ENCODE assay signal across 14 mouse cellular contexts in genomic region chr5:14994124-14994523, GRCm38 (mm10). TPM values are rescaled to one million over a fixed set of nuclear protein-coding genes. Genes with fewer than 3 reads are reported as not detected.
DNase-seq lines count a peak whose midpoint lies in the region; ATAC-seq and TF ChIP-seq lines count a peak whose summit lies in the region.
"Not testable (repeated sequence)": the region's sequence is repeated elsewhere in the genome, so short reads cannot be mapped to it uniquely, and the experiment has no call there.
"Had no signal": no experiment of that assay in that cellular context is flagged by ENCODE, and none has a peak within 500 bp of the region (broad histone marks: within the 10 kb centered on the region; RNA-seq: fewer than 3 reads in every experiment).

No protein-coding gene starts in this region.

- not testable (repeated sequence) for H3K9ac ChIP-seq in embryonic facial prominence, embryonic 13.5 days; heart, embryonic 11.5 days (ENCODE audit: low read depth, low read length); hindbrain, embryonic 12.5 days; intestine, postnatal 0 days (ENCODE audit: low read depth, low read length); limb, embryonic 13.5 days; midbrain, embryonic 11.5 days (ENCODE audit: low read length); neural tube, embryonic 14.5 days (replicated peaks; ENCODE audit: low read depth, low read length)

- TF ChIP-seq CTCF in intestine, postnatal 0 days (IDR thresholded peaks at IDR 0.05; ENCODE audit: low read depth): not testable (repeated sequence)

- peaks cover 23% of the 10 kb centered on the region for H3K9me3 ChIP-seq in embryonic facial prominence, embryonic 13.5 days
- H3K9me3 ChIP-seq in heart, embryonic 11.5 days (replicated peaks; ENCODE audit: control insufficient read depth, low read length); intestine, postnatal 0 days (ENCODE audit: control insufficient read depth); neural tube, embryonic 14.5 days (ENCODE audit: control insufficient read depth, low read length): not testable (repeated sequence)
- H3K9me3 ChIP-seq in hindbrain, embryonic 12.5 days (replicated peaks): peaks cover 34% of the 10 kb centered on the region
- peaks cover 23% of the 10 kb centered on the region for H3K9me3 ChIP-seq in limb, embryonic 13.5 days
- peaks cover 11% of the 10 kb centered on the region for H3K9me3 ChIP-seq in midbrain, embryonic 11.5 days (ENCODE audit: control insufficient read depth, low read length)

- not testable (repeated sequence) for H3K4me1 ChIP-seq in embryonic facial prominence, embryonic 13.5 days; heart, embryonic 11.5 days (ENCODE audit: control insufficient read depth, insufficient read depth, low read length); hindbrain, embryonic 12.5 days; intestine, postnatal 0 days (replicated peaks; ENCODE audit: control insufficient read depth, insufficient read depth, low read length); limb, embryonic 13.5 days; midbrain, embryonic 11.5 days (ENCODE audit: control insufficient read depth, insufficient read depth, low read length); neural tube, embryonic 14.5 days (ENCODE audit: control insufficient read depth, insufficient read depth, low read length)

- not testable (repeated sequence) for H3K4me3 ChIP-seq in embryonic facial prominence, embryonic 13.5 days; heart, embryonic 11.5 days (ENCODE audit: low read depth, low read length); hindbrain, embryonic 12.5 days; intestine, postnatal 0 days (ENCODE audit: low read depth, low read length); limb, embryonic 13.5 days; midbrain, embryonic 11.5 days (ENCODE audit: low read depth, low read length); neural tube, embryonic 14.5 days (ENCODE audit: low read depth, low read length)

- H3K4me2 ChIP-seq in embryonic facial prominence, embryonic 13.5 days; heart, embryonic 11.5 days; hindbrain, embryonic 12.5 days (replicated peaks); intestine, postnatal 0 days (replicated peaks; ENCODE audit: low read depth); limb, embryonic 13.5 days (replicated peaks); midbrain, embryonic 11.5 days; neural tube, embryonic 14.5 days (ENCODE audit: low read depth, low read length): not testable (repeated sequence)

- ATAC-seq in embryonic facial prominence, embryonic 13.5 days (ENCODE audit: insufficient number of reproducible peaks, insufficient read depth, low FRiP score, low TSS enrichment, low read depth): peak; percentile 91
- peak; percentile 75; the same call in 1 of the 2 replicates for ATAC-seq in heart, embryonic 11.5 days (replicated peaks; ENCODE audit: insufficient number of reproducible peaks, low FRiP score, low TSS enrichment)
- ATAC-seq in hindbrain, embryonic 12.5 days (ENCODE audit: low FRiP score): peak; percentile 80
- ATAC-seq in intestine, postnatal 0 days: peak; percentile 69
- ATAC-seq in limb, embryonic 13.5 days (ENCODE audit: low FRiP score, low read depth): peak; percentile 81; the same call in 1 of the 2 replicates
- peak; percentile 74 for ATAC-seq in midbrain, embryonic 11.5 days (ENCODE audit: low FRiP score)
- 0 out of 2 replicates have a peak, but pooled peaks have one; percentile 58 for ATAC-seq in neural tube, embryonic 14.5 days (ENCODE audit: low read depth)

- H3K36me3 ChIP-seq in embryonic facial prominence, embryonic 13.5 days; heart, embryonic 11.5 days (ENCODE audit: control insufficient read depth, insufficient read depth, low read length); hindbrain, embryonic 12.5 days; intestine, postnatal 0 days (ENCODE audit: control insufficient read depth, insufficient read depth); limb, embryonic 13.5 days; midbrain, embryonic 11.5 days (ENCODE audit: control insufficient read depth, insufficient read depth, low read length); neural tube, embryonic 14.5 days (ENCODE audit: control insufficient read depth, insufficient read depth, low read length): not testable (repeated sequence)

- DNase-seq in midbrain, embryonic 11.5 days (ENCODE audit: low spot score, missing footprints): not testable (repeated sequence)

- WGBS in embryonic facial prominence, embryonic 13.5 days: 87% methylated on average over 6 of the region's 6 CpGs
- 76% methylated on average over 6 of the region's 6 CpGs for WGBS in heart, embryonic 11.5 days (ENCODE audit: insufficient replicate concordance)
- WGBS in hindbrain, embryonic 12.5 days: 85% methylated on average over 6 of the region's 6 CpGs
- WGBS in intestine, postnatal 0 days: 90% methylated on average over 6 of the region's 6 CpGs
- 85% methylated on average over 6 of the region's 6 CpGs for WGBS in limb, embryonic 13.5 days
- WGBS in midbrain, embryonic 11.5 days: 89% methylated on average over 6 of the region's 6 CpGs
- 91% methylated on average over 6 of the region's 6 CpGs for WGBS in neural tube, embryonic 14.5 days

- not testable (repeated sequence) for H3K27me3 ChIP-seq in embryonic facial prominence, embryonic 13.5 days; heart, embryonic 11.5 days (ENCODE audit: control insufficient read depth, insufficient read depth, low read length); hindbrain, embryonic 12.5 days; intestine, postnatal 0 days (replicated peaks; ENCODE audit: control insufficient read depth, insufficient read depth, low read length); limb, embryonic 13.5 days; midbrain, embryonic 11.5 days (ENCODE audit: control insufficient read depth, insufficient read depth, low read length); neural tube, embryonic 14.5 days (ENCODE audit: control insufficient read depth, insufficient read depth, low read length)

- not testable (repeated sequence) for H3K27ac ChIP-seq in embryonic facial prominence, embryonic 13.5 days; heart, embryonic 11.5 days (ENCODE audit: low read depth, low read length); hindbrain, embryonic 12.5 days; intestine, postnatal 0 days (ENCODE audit: low read depth, low read length); limb, embryonic 13.5 days; midbrain, embryonic 11.5 days (ENCODE audit: low read depth, low read length); neural tube, embryonic 14.5 days (ENCODE audit: low read depth, low read length)

RNA-seq across cellular contexts. Expression of gene Gm10354, which starts 15.4 kb away (rescaled TPM):
- not detected in 2 replicates for polyA plus RNA-seq in embryonic facial prominence, embryonic 13.5 days (2015; fragmentation: Nextera tagmentation; extraction: Ambion mirVana)
- polyA plus RNA-seq in heart, embryonic 11.5 days (2014; fragmentation: Nextera tagmentation; extraction: Ambion mirVana): not detected in 2 replicates
- polyA plus RNA-seq in hindbrain, embryonic 12.5 days (2016; fragmentation: Nextera tagmentation; extraction: Ambion mirVana): not detected in 2 replicates
- not detected in 2 replicates for polyA plus RNA-seq in intestine, postnatal 0 days (2015; fragmentation: Nextera tagmentation; extraction: Ambion mirVana)
- polyA plus RNA-seq in limb, embryonic 13.5 days (2015; fragmentation: Nextera tagmentation; extraction: Ambion mirVana): not detected in 2 replicates
- polyA plus RNA-seq in midbrain, embryonic 11.5 days (2014; fragmentation: Nextera tagmentation; extraction: Ambion mirVana): not detected in 2 replicates
- polyA plus RNA-seq in neural tube, embryonic 14.5 days (2014; fragmentation: Nextera tagmentation; extraction: Ambion mirVana): not detected in 2 replicates
- polyA plus RNA-seq: brain, embryonic 14.5 days; forebrain, embryonic 13.5 days; large intestine, adult 2 months; limb, embryonic 10.5 days; liver, embryonic 16.5 days; neural tube, embryonic 13.5 days; thymus, adult 2 months had no signal

RNA-seq across cellular contexts. Expression of gene Gm17019, which starts 38.7 kb away (rescaled TPM):
- polyA plus RNA-seq in embryonic facial prominence, embryonic 13.5 days (2015; fragmentation: Nextera tagmentation; extraction: Ambion mirVana): not detected in 2 replicates
- polyA plus RNA-seq in heart, embryonic 11.5 days (2014; fragmentation: Nextera tagmentation; extraction: Ambion mirVana): not detected in 2 replicates
- polyA plus RNA-seq in hindbrain, embryonic 12.5 days (2016; fragmentation: Nextera tagmentation; extraction: Ambion mirVana): not detected in 2 replicates
- not detected in 2 replicates for polyA plus RNA-seq in intestine, postnatal 0 days (2015; fragmentation: Nextera tagmentation; extraction: Ambion mirVana)
- polyA plus RNA-seq in limb, embryonic 13.5 days (2015; fragmentation: Nextera tagmentation; extraction: Ambion mirVana): not detected in 2 replicates
- polyA plus RNA-seq in midbrain, embryonic 11.5 days (2014; fragmentation: Nextera tagmentation; extraction: Ambion mirVana): not detected in 2 replicates
- not detected in 2 replicates for polyA plus RNA-seq in neural tube, embryonic 14.5 days (2014; fragmentation: Nextera tagmentation; extraction: Ambion mirVana)
- polyA plus RNA-seq: brain, embryonic 14.5 days; forebrain, embryonic 13.5 days; large intestine, adult 2 months; limb, embryonic 10.5 days; liver, embryonic 16.5 days; neural tube, embryonic 13.5 days; thymus, adult 2 months had no signal

RNA-seq across cellular contexts. Expression of gene Speer4e, which starts 55.9 kb away (rescaled TPM):
- polyA plus RNA-seq in embryonic facial prominence, embryonic 13.5 days (2015; fragmentation: Nextera tagmentation; extraction: Ambion mirVana): not detected in 2 replicates
- polyA plus RNA-seq in heart, embryonic 11.5 days (2014; fragmentation: Nextera tagmentation; extraction: Ambion mirVana): not detected in 2 replicates
- not detected in 2 replicates for polyA plus RNA-seq in hindbrain, embryonic 12.5 days (2016; fragmentation: Nextera tagmentation; extraction: Ambion mirVana)
- polyA plus RNA-seq in intestine, postnatal 0 days (2015; fragmentation: Nextera tagmentation; extraction: Ambion mirVana): not detected in 2 replicates
- polyA plus RNA-seq in limb, embryonic 13.5 days (2015; fragmentation: Nextera tagmentation; extraction: Ambion mirVana): not detected in 2 replicates
- not detected in 2 replicates for polyA plus RNA-seq in midbrain, embryonic 11.5 days (2014; fragmentation: Nextera tagmentation; extraction: Ambion mirVana)
- polyA plus RNA-seq in neural tube, embryonic 14.5 days (2014; fragmentation: Nextera tagmentation; extraction: Ambion mirVana): not detected in 2 replicates
- polyA plus RNA-seq: brain, embryonic 14.5 days; forebrain, embryonic 13.5 days; large intestine, adult 2 months; limb, embryonic 10.5 days; liver, embryonic 16.5 days; neural tube, embryonic 13.5 days; thymus, adult 2 months had no signal
